Mouse (Mus musculus) layer of hippocampus, postnatal 36 days (tissue): ENCODE measurements around the gene Osgin1. TPM values are rescaled to one million over a fixed set of nuclear protein-coding genes. Genes with fewer than 3 reads are reported as not detected.

Experiments used
- DNase-seq, 2 experiments: peaks; one replicate each; pipeline ENCODE4 v3.0.0; 2022
- total RNA-seq, 2 experiments: library from RNA; stranded (reverse); gene quantifications; 2 replicates each; pipeline ENCODE4 v1.2.3; 2021

The Osgin1 gene
- total RNA-seq, 2 experiments from 2014 or later = 0.56 TPM; not detected in 1

- peak; percentile 80 to 84 for DNase-seq
Observed at GRCm38 (mm10) chr8:119446211-119446989, 12.5 kb downstream of the Osgin1 start, which contains the start of gene Necab2. Gene Necab2, plus strand, starts transcription at chr8:119446719.

GRCm38 (mm10) chr8:119446990-119447780 is 13.3 kb downstream of the Osgin1 start:
- no peak for DNase-seq

- DNase-seq = no peak
Observed at GRCm38 (mm10) chr8:119447781-119448170, 13.9 kb downstream of the Osgin1 start.

- peak; percentile 47 to 50 for DNase-seq
Observed at GRCm38 (mm10) chr8:119449627-119450026, 15.7 kb downstream of the Osgin1 start.

- DNase-seq = no peak
Observed at GRCm38 (mm10) chr8:119451131-119451530, 17.2 kb downstream of the Osgin1 start.

- DNase-seq = no peak
Observed at GRCm38 (mm10) chr8:119452919-119453318, 19.0 kb downstream of the Osgin1 start.

GRCm38 (mm10) chr8:119456045-119456444 is 22.1 kb downstream of the Osgin1 start:
- no peak for DNase-seq

- no peak for DNase-seq
Observed at GRCm38 (mm10) chr8:119459724-119460123, 25.8 kb downstream of the Osgin1 start.

GRCm38 (mm10) chr8:119461356-119461755 is 27.4 kb downstream of the Osgin1 start:
- no peak for DNase-seq

- DNase-seq = no peak
Observed at GRCm38 (mm10) chr8:119463709-119464108, 29.8 kb downstream of the Osgin1 start.

- DNase-seq = peak; percentile 63 to 64
Observed at GRCm38 (mm10) chr8:119466105-119466504, 32.2 kb downstream of the Osgin1 start.

- no peak for DNase-seq
Observed at GRCm38 (mm10) chr8:119466794-119467193, 32.9 kb downstream of the Osgin1 start.

GRCm38 (mm10) chr8:119468091-119468490 is 34.2 kb downstream of the Osgin1 start:
- DNase-seq = no peak

GRCm38 (mm10) chr8:119478684-119479083 is 44.8 kb downstream of the Osgin1 start:
- DNase-seq = no peak

GRCm38 (mm10) chr8:119484145-119484896 is 50.4 kb downstream of the Osgin1 start:
- DNase-seq = no peak

- DNase-seq = no peak
Observed at GRCm38 (mm10) chr8:119487093-119487492, 53.2 kb downstream of the Osgin1 start.

Other genes with a start within 250 kb of the Osgin1 start
- gene Hsbp1, start 89.6 kb upstream of the Osgin1 start, total RNA-seq = 100 to 1,000 TPM; 346 to 354 TPM
- 10 to 100 TPM; 26.5 to 28.6 TPM for gene Mlycd, start 39.2 kb upstream of the Osgin1 start, total RNA-seq
- 100 to 1,000 TPM in 1 of 2 experiments, 10 to 100 TPM in 1; 94.4 to 116 TPM for gene Necab2, start 12.6 kb downstream of the Osgin1 start, total RNA-seq
- not detected for gene Slc38a8, start 67.6 kb downstream of the Osgin1 start, total RNA-seq
- gene Mbtps1, start 124.6 kb downstream of the Osgin1 start, total RNA-seq = 10 to 100 TPM; 70.3 to 74.6 TPM
- gene Hsdl1, start 141.1 kb downstream of the Osgin1 start, total RNA-seq = 10 to 100 TPM; 39.8 to 42.0 TPM
- gene Dnaaf1, start 141.1 kb downstream of the Osgin1 start, total RNA-seq = under 1 TPM; 0.12 to 0.18 TPM
- gene Taf1c, start 171.1 kb downstream of the Osgin1 start, total RNA-seq = 10 to 100 TPM; 11.5 to 11.7 TPM
- under 1 TPM in 1 of 2 experiments, not detected in 1; 0.46 TPM for gene Adad2, start 178.6 kb downstream of the Osgin1 start, total RNA-seq
- 1 to 10 TPM; 3.6 to 3.7 TPM for gene Kcng4, start 201.6 kb downstream of the Osgin1 start, total RNA-seq
- 1 to 10 TPM; 7.8 to 9.2 TPM for gene Wfdc1, start 232.2 kb downstream of the Osgin1 start, total RNA-seq